Mouse (Mus musculus): ENCODE measurements at regions not wholly inside any gene's neighbourhood (a gene's known extent, or its start where the extent isn't known, plus 50 kb on each side); places are given as distances from the start of the nearest gene placed in this dataset.

DNA sequence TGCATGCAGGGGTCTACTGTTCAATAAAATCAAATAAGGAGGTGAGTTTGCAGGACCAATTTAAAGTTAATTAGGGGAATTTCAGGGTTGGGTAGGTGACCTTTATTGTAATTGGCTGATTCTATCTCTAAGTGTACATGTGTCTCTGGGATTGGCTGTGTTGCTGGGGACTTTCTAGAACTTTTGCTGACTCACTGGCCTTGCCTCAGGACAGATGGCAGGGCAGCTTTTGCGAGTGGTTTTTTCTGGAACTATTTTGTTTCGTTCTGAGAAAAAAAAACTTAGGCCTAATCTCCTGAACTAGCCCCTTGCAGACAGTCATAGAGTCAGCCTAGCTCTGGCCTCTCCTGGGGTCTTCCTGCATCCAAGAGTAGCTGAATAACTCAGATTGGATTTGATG is 249.3 kb upstream of the Mdga2 start:
- DNase-seq (ENCODE audit: low read depth, low spot score) = no peak

- no peak for DNase-seq (ENCODE audit: low read depth, low spot score)
Measured at GRCm38 (mm10) chr12:67471001-67471400, 248.7 kb upstream of the Mdga2 start.

GRCm38 (mm10) chr12:67449109-67449508 is 226.8 kb upstream of the Mdga2 start:
- DNase-seq (ENCODE audit: low read depth, low spot score) = no peak

GRCm38 (mm10) chr12:67430318-67430950 is 208.1 kb upstream of the Mdga2 start:
- DNase-seq (ENCODE audit: low read depth, low spot score) = peak; percentile 37

DNA sequence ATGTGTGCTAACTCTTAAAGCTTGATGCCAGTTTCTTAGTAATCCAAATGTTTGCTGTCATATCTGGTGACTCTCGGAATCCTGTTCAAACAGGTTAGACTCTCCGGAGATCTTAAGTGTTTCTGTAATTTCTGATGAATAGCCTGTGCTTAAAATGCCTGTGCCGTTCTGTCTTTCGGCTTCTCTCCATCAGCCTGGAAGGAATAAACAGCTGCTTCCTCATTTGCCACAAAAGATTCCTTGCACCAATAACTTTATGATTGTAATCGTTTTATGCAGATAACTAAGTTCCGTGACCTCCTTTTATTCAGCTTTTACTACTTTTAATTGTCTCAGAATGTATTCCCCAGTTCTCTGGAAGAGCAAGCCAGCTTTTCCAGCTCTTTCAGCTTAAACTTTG is 204.5 kb upstream of the Mdga2 start:
- DNase-seq (ENCODE audit: low read depth, low spot score) = no peak

DNA sequence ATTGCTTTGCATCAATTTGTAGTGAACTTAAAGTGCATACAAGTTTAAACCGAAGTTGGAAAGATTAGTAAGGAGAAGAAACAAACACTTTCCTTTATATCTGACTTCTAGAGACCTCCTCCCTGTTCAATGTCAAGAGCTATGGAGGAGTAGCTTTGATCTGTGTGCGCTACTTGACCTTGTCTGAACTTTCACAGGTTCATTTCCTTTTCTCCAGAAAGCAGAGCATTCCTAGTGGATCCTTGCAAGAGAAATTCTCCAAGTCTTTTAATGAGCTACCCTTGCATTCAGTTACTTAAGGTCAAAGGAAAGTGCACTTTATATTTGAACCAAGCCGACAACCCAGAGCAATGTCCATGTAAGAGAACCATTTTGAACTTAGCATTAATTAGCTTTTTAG is 177.2 kb upstream of the Mdga2 start:
- peak; percentile 7 for DNase-seq (ENCODE audit: low read depth, low spot score)

DNA sequence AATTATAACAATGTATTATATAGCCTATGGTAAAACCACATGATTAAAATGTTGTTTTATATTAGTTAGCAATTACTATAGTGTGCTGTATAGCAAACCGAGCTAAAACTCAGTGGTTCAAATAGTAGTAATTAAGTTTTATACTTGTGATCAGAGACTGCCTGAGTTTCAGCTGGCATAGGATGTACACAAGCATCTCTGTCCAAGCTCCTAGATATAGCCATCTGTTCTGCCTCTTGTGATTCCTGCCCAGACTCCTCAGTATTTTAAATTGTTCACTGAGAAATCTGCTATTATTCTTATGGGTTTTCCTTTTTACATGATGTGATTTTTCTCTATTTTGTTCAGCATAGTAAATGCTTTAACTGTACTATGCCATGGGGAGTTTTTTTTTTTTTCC is 152.2 kb upstream of the Mdga2 start:
- no peak for DNase-seq (ENCODE audit: low read depth, low spot score)

DNA sequence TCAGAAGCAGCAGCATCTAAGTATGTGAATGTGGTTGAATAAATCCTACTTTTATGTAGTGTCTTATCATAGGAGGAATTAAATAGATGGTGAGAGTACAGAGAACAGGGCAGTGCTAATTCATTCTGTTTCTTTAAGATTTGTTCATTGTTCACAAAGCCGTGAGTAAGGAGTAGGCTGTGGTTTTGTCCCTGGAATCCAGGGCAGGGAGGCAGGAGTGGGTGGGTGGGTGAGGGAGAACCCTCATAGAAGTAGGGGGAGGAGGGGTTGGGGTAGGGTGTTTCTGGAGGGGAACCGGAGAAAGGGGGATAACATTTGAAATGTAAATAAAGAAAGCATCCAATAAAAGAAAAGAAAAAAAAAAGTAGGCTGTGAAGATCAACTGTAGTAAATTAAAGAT is 126.2 kb upstream of the Mdga2 start:
- DNase-seq (ENCODE audit: low read depth, low spot score) = no peak

DNA sequence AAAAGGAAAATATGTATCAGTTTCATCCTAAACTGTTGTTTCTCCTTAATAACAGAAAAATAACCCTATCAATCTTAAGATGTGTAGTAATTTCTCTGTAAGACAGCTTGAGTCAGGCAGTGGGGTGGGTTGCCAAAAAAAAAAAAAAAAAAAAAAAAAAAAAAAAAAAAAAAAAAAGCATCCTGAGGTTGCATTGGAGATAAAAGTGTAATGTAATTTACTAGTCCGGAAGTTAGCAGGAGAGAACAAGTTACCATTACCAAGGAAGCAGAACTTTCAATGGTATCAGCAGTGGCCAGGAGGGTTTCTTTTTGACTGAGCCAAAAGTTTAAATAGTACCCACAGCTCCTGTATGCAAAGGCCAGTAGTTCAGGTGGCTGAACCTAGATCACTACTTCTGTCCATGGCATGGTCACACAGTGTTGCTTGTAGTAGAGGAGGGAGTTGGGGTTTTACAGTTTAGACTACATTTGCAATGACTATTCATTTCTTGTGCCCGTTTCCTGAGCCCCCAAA is 110.2 kb upstream of the Mdga2 start:
- no peak for DNase-seq (ENCODE audit: low read depth, low spot score)

- no peak for DNase-seq (ENCODE audit: low read depth, low spot score)
Measured at GRCm38 (mm10) chr12:67326326-67326725, 104.0 kb upstream of the Mdga2 start.

DNA sequence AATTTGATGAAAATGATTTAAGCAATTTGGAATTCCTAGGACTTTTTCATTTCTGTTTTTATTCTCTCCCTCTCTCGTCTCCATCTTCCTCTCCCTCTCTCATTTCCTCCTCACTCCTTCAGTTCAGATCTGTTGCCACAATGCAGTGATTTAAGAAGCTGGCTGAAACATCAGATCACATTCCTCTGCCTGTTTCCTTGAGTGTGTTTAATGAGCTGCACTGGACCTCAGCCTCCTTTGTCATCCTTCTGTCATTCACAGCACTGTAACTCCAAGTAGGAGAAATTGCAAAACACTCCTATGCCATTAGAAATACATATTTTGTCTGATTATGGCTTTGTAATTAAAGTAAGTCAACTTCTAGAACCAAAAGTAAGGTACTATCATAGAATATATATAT is 103.5 kb upstream of the Mdga2 start:
- no peak for DNase-seq (ENCODE audit: low read depth, low spot score)

DNA sequence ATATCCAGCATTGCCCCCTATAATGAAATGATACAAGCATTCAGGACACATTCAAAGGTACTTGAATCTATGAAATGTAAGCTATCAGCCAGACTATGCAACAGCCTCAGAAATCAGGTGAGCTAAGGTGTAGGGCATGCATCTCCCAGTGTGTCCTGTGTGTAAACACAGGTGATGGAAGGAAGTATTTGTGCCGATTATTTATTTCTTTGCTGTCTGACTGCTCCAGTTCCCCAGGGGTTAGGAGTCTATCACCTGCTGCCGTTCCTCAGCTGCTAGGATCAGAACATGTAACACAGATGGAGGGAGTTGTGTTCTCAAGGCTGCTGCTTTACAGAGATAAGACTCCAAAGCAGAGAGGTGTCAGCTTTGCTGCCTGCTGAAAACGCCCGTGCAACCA is 103.0 kb upstream of the Mdga2 start:
- no peak for DNase-seq (ENCODE audit: low read depth, low spot score)

DNA sequence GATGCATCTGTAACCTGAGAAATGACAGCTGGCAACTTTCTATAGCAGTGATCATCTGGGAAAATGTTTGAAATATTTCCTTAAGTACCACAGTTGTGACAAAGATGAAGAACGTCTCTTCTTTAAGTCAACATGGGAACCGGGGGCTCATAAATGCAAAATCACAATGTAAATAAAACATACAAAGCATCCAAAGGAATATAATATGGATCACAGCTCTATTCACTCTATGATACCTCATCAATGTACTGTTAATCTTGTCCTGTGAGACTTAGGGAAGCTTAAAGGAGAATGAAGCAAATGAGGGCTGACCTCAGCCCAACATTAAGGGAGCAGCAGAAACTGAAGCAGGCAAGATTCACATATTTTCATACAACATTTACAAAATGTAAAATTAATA is 96.3 kb upstream of the Mdga2 start:
- no peak for DNase-seq (ENCODE audit: low read depth, low spot score)

DNA sequence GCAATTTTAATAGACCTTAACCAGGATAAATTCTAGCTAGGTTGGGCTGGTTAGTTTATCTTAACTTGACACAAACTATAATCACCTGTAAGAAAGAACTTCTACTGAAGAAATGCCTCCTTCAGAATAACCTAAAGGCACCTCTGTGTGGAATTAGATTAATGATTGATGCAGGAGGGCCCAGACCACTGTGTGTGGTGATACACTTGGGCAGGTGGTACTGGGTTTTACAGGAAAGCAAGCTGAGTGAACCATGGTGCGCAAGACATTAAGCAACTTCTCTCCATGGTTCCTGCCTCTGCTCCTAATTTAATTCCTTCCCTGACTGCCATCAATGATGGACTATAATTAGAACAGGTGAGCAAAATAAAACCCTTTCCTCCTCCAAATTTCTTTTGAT is 77.9 kb upstream of the Mdga2 start:
- DNase-seq (ENCODE audit: low read depth, low spot score) = no peak

DNA sequence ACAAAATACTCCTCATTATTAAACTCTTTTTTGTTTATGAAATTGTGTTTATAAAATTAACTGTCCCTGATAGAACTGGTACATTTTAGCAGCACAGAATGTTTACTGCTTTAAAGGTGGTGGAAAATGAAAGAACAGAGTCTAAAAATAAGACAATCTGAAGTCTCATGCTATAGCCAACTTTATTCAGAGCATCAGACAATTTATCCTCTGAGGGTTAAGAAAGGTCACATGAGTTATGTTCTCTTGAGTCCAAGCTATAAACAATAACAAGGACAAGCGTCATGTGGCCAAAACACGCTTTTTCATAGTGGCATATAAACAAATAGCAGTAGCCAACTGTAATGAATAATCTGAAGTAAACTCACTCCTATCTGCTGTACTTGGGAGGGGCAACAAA is 67.7 kb upstream of the Mdga2 start:
- no peak for DNase-seq (ENCODE audit: low read depth, low spot score)

- no peak for DNase-seq (ENCODE audit: low read depth, low spot score)
Measured at GRCm38 (mm10) chr12:67272863-67273262, 50.5 kb upstream of the Mdga2 start.

- DNase-seq (ENCODE audit: low read depth, low spot score) = no peak
Measured at GRCm38 (mm10) chr12:67272329-67272728, 50.0 kb upstream of the Mdga2 start.

Measured in forelimb bud, embryonic 11.5 days (tissue).